Mouse (Mus musculus): ENCODE measurements around the gene Zfp933.

DNA sequence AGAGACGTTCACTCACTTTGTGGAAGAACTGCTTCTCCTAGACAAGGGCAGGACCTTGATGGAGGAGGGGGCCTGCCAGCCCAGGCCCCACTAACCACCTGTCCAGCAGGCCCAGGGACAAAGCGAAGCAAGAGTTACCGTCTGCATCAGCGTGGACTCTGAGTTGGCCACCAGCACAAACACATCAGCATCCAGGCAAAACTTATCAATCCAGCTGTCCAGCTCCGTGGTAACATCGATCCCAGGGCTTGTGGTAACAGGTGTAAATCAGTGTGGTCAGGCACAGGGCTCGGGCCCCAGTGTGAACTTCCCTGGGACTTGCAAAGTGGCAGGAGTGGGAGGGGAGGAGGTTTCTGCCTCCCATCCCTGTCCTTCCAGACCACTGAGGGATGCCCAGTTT is 39.1 kb upstream of the Zfp933 start:
- TF ChIP-seq EP300 (IDR thresholded peaks at IDR 0.05; ENCODE audit: low read depth) (no peak), CTCF (IDR thresholded peaks at IDR 0.05; ENCODE audit: low read depth) (no peak)
